Mouse (Mus musculus): ENCODE measurements at regions not wholly inside any gene's neighbourhood (a gene's known extent, or its start where the extent isn't known, plus 50 kb on each side); places are given as distances from the start of the nearest gene placed in this dataset.

GRCm38 (mm10) chr3:149147916-149148315, 157.6 kb upstream of the Adgrl2 start:
- TF ChIP-seq CTCF (IDR thresholded peaks at IDR 0.05; ENCODE audit: borderline replicate concordance, control insufficient read depth, extremely low read depth, insufficient read depth, low read length, poor library complexity) (no peak), POLR2A (IDR thresholded peaks at IDR 0.05; ENCODE audit: control insufficient read depth, extremely low read depth, insufficient read depth, low read length, poor library complexity) (no peak)

All from thymus, adult 2 months (tissue).